Mouse (Mus musculus) CD8-positive naive resting alpha-beta T cell, adult 2 months (primary cell): ENCODE results near the gene Serpinb9.
A peak's percentile ranks its signal among the peaks of the same experiment; 100 is the strongest.
"Not testable (repeated sequence)": the region's sequence is repeated elsewhere in the genome, so short reads cannot be mapped to it uniquely, and the experiment has no call there.

Experiments
- DNase-seq, 2 experiments: peaks; one replicate each; pipeline ENCODE4 v3.0.0; 2022; ENCODE audit warnings: low read depth in 2 of 2, low spot score in 2 of 2

Gene Serpinb9

DNA sequence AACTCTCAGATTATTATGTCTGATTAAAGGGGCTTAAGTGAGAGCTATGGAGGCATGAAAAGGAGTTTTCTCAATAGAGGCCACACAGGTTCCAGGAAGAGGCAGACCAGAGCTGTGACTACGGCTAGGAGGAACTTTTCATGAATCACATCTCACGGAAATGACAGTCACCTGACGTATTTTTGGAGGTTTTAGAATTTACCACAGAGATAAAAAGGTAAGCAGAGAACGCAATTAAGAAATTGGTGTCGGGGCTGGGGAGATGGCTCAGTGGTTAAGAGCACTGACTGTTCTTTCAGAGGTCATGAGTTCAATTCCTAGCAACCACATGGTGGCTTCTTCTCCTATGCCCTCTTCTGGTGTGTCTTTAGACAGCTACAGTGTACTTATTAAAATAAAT is 1.7 kb upstream of the Serpinb9 start:
- DNase-seq = peak; percentile 5 to 28

GRCm38 (mm10) chr13:33003523-33004413 is 718 bp downstream of the Serpinb9 start:
- no peak for DNase-seq

- DNase-seq = peak; percentile 55 to 70
These were observed 1.5 kb downstream of the Serpinb9 start for GRCm38 (mm10) chr13:33004414-33005105.

DNA sequence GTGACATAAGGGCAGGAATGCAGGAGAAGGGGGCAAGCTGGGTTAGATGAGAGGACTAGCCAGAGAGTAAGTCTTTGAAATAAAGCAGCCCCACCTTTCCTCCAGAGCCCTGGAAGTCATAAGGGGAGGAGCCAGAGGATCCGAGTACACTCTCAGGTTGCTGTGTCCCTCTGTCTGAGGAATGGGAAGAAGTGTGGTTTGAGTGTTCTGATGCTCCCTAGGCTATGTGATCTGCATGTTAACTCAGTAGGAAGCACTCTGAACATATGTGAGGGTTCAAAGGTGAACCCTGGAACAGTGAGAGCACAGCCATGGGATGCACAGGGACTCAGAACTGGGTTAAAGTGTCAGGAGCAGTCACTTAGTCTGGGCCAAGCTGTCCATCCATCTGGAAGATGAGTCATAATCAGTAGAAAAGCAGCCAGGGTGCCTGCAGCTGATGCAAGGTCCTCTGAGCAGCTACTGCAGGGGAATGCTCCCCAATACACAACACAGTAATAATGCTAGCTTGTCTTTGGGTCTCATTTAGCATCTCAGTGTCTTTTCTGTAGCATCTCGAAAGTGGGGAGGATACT is 2.5 kb downstream of the Serpinb9 start:
- DNase-seq = no peak

GRCm38 (mm10) chr13:33006555-33006954 is 3.5 kb downstream of the Serpinb9 start:
- DNase-seq = no peak

DNA sequence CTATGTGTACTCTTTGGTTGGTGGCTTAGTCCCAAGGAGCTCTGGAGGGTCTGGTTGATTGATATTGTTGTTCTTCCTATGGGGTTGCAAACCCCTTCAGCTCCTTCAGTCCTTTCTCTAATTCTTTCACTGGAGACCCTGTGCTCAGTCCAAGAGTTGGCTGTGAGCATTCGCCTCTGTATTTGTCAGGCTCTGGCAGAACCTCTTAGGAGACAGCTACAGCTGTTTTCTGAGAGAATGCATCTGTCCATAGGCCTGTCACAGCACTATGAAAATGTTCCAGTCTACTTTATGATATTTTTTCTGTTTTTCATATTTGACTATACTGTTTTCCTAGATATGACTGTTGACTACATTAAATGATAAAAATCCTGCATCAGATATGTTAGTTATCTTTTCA is 9.3 kb downstream of the Serpinb9 start:
- no peak for DNase-seq

DNA sequence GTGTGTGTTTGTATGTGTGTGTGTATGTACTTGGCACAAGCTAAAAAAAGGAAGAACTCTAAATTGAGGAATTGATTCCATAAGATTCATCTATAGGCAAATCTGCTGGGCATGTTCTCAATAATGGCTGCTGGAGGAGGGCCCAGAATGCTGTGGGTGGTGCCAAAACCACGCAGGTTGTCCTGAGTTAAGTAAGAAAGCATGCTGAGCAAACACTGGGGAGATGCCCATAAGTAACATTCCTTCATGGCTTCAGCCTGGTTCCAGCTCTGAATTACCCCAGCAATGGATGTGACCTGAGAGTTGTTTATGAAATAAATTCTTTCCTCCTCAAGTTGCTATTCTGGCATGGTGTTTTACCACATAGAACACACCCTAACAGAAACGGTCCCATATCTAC is 10.2 kb downstream of the Serpinb9 start:
- DNase-seq = no peak

DNA sequence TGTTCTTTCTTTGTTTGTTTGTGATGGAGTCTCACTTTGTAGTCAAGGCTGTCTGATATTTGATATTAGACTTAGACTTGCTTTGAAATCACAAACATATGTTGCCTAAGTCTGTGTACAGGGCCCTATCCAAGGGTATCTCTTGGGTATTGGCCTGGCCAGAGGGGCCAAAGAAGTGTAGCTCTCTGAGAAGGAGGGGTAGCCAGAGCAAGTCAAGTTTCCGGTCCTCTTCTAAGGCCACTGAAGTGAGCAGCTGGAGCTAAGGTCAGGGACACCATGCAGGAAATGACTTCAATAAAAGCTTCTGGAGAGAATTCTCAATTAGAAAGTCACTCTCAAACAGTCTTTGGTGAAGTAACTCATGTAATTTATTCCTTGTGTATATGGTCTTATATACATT is 19.3 kb downstream of the Serpinb9 start:
- DNase-seq = no peak

DNA sequence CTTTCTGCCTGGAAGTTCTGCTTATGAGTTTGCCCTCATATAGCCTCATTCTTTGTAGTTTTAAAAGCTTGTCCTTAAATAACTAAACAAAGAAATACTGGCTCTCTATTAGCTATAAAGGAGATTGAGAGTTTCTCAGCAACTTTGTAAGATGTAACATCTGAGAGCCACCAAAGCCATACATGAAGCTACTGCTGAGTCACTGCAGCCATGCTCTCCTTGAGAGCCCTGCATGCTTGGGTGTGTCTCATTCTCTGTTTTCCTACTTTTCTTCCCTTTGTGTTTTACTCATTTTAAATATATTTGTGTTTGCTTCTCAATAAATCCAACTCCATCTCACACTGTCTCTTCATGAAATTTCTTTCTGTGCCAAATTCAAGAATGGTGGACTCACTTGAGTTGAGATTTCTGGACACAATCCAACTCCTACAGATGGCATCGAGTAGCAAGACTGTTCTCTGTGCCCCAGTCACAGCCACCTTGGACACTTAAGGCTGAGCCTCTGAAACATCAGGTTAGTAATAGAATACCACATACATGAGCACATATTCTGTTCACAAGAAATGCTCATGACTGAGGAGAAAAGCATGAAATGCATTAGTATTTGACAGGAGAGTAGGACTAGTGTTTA is 23.5 kb downstream of the Serpinb9 start:
- no peak for DNase-seq

DNA sequence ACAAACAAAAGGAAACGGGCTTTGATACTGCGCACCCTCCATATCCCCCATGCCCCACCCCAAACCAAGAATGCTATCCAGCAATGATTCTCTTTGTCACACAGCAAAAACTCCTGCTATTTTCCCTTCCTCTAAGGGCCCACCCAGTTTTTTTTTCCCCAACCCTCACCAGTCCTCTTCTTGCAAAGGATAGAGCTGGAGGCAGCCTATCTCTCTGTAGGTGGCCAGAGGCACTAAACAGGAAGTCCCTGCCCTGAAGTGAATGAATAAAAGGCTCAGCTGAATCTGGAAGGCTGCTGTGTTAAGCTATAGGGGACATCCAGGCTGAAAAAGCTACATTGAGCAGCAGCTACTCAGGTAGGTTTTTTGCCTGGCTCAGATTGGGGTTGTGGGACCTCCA is 24.2 kb downstream of the Serpinb9 start, which contains the start of gene Serpinb9b:
TSS of gene Serpinb9b (plus strand) at position 173 of the 400 bp plus-strand sequence.
- DNase-seq = no peak

DNA sequence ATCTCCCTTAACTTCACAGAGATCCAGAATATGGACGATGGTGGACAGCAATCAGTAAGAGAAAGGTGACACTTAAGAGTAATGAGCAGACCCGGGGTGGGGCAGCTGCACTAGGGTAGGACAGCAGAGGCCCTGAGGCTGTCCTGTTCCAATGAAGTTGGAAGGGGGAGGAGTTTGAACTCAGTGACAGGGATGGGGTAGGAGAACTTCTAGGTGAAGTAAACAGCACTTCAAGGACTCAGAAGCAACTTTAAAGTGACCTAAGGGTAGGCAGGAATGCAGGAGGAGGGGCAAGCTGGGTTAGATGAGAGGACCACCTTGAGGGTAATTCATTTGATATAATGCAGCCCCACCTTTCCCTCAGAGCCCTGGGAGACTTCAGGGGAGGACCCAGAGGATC is 25.1 kb downstream of the Serpinb9 start:
- no peak for DNase-seq

DNA sequence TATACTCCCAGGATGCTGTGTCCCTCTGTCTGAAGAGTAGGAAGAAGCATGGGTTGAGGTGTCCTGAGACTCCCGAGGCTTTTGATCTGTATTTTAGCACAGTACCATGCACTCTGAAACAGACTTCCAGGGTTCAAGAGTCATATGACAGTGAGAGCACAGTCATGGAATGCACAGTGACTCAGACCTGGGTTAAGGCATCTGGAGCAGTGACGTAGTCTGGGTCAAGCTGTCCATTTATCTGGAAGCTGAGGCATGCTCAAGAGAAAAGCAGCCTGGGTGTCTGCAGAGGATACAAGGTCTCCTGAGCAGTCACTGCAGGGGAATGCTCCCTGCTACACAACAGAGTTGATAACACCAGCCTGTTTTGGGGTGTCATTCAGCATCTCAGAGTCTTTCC is 25.5 kb downstream of the Serpinb9 start:
- no peak for DNase-seq

- DNase-seq = not testable (repeated sequence)
These were observed 26.4 kb downstream of the Serpinb9 start for GRCm38 (mm10) chr13:33029478-33029877.

DNA sequence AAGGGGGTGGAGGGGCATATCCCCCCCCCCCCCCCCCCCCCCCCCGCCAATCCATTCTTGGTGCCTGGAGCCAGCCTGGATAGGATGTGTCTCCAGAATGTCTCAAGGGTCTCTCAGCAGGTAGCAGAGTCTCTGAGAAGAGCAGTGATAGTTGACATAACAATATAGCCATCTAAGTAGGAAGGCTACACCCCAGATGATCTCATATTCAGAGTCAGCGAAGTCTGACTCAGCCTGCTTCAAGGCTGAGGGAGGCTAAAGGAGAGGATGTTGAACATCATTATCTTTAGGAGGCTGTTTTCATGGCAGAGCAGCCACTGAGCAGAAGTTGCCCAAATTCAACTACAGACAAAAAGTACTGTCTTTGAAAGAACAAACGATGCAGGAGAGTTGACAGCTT is 27.2 kb downstream of the Serpinb9 start:
- no peak for DNase-seq

- no peak for DNase-seq
These were observed 32.5 kb downstream of the Serpinb9 start for GRCm38 (mm10) chr13:33035506-33035905.

- DNase-seq = no peak
These were observed 40.5 kb downstream of the Serpinb9 start for GRCm38 (mm10) chr13:33043542-33043941.

- no peak for DNase-seq
These were observed 44.2 kb downstream of the Serpinb9 start for GRCm38 (mm10) chr13:33047234-33047633.

- DNase-seq = no peak
These were observed 45.1 kb downstream of the Serpinb9 start for GRCm38 (mm10) chr13:33048187-33048586.

GRCm38 (mm10) chr13:33051697-33052096 is 48.6 kb downstream of the Serpinb9 start:
- no peak for DNase-seq

DNA sequence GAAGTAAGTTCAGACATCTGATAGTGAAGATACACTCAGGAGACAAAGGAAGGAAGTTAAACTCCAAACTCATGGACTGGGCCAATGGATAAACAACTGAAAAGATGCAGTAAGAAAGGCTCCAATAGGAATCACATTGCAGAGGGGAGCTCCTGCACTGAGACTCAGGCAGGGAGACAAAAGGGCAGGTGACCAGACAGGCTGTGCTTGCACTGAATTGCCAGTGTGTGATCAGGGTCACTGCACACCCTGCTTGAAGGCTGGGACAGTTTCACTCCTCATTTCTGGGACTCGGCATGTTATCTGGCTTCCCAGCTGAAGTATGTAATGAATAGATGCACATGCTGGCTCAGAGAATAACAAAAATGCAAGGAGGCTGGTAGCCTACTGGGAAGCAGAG is 60.0 kb downstream of the Serpinb9 start:
- DNase-seq = no peak
